In the genomic region with DNA sequence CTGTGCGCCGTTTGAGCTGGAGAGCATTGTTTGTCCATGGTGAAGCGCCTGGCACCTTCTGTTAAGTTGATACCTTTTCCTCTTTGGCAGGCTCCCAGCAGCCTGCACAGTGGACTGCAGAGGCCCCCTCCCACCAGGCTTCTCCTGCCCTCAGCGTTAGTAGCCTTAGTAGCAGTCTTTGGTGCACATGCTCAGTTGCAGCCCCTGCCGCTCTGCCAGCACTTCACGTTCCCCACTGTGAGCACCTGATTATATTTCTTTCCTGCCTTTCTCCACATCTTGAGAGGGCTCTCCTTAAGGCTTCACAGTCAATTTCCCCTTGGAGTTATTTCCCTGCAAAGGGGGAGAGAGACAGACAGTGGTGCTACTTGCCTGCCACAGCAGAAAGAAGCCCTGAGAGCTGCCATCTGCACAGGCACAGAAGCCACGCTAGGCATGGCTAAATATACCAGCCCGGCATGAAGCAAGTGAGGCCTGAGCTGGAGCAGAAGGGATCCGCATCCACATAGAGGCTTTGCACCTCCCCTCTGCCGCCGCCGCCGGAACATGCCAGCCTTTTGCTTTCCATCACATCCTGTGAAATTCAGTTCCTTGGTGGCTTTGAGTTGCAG, we compare ENCODE assay signal across 9 mouse cellular contexts.
DNase-seq lines count a peak whose midpoint lies in the region; ATAC-seq lines count a peak whose summit lies in the region.
"Had no signal": no experiment of that assay in that cellular context is flagged by ENCODE, and none has a peak within 500 bp of the region (broad histone marks: within the 10 kb centered on the region; RNA-seq: fewer than 3 reads in every experiment).

No protein-coding gene starts in this region.

- peaks cover 18% of the 10 kb centered on the region for H3K4me1 ChIP-seq in heart, embryonic 15.5 days (replicated peaks)
- H3K4me1 ChIP-seq in heart, embryonic 11.5 days (ENCODE audit: control insufficient read depth, insufficient read depth, low read length): peaks cover 15% of the 10 kb centered on the region

- peak; percentile 67 for DNase-seq in cerebellum, adult 9-10 months
- DNase-seq in layer of hippocampus, adult 8-10 months (ENCODE audit: low spot score in 2 of 2): peak; percentile 28 to 30
- DNase-seq in lung, postnatal 36 days: peak; percentile 75
- no peak for DNase-seq in adrenal gland, adult 18-20 months (ENCODE audit: low spot score in 2 of 2)
- no peak for DNase-seq in c-Kit-positive CD71-positive TER-119-positive erythroid progenitor cells, embryonic 14.5 days (ENCODE audit: low spot score)
- no peak for DNase-seq in adrenal gland, postnatal 14 days
- DNase-seq: kidney, adult 9 months had no signal

- no peak overlapping the region for H3K9ac ChIP-seq in heart, embryonic 15.5 days
- no peak overlapping the region for H3K9ac ChIP-seq in heart, embryonic 11.5 days (ENCODE audit: low read depth, low read length)

- no peaks in the 10 kb centered on the region for H3K27me3 ChIP-seq in heart, embryonic 15.5 days
- H3K27me3 ChIP-seq in heart, embryonic 11.5 days (ENCODE audit: control insufficient read depth, insufficient read depth, low read length): no peaks in the 10 kb centered on the region

- H3K9me3 ChIP-seq in heart, embryonic 15.5 days (replicated peaks): no peaks in the 10 kb centered on the region
- H3K9me3 ChIP-seq in heart, embryonic 11.5 days (replicated peaks; ENCODE audit: control insufficient read depth, low read length): no peaks in the 10 kb centered on the region

- H3K4me3 ChIP-seq in heart, embryonic 15.5 days: no peak overlapping the region
- H3K4me3 ChIP-seq in heart, embryonic 11.5 days (ENCODE audit: low read depth, low read length): no peak overlapping the region

- ATAC-seq in heart, embryonic 15.5 days (replicated peaks; ENCODE audit: insufficient number of reproducible peaks, insufficient read depth, low FRiP score, low read depth): peak; percentile 62
- ATAC-seq in heart, embryonic 11.5 days (replicated peaks; ENCODE audit: insufficient number of reproducible peaks, low FRiP score, low TSS enrichment): no peak

- H3K27ac ChIP-seq in heart, embryonic 15.5 days: peak overlapping the region; percentile 64
- H3K27ac ChIP-seq in heart, embryonic 11.5 days (ENCODE audit: low read depth, low read length): no peak overlapping the region

- WGBS in heart, embryonic 15.5 days: 50% methylated on average over 13 of the region's 13 CpGs
- 72% methylated on average over 13 of the region's 13 CpGs for WGBS in heart, embryonic 11.5 days (ENCODE audit: insufficient replicate concordance)

- H3K4me2 ChIP-seq in heart, embryonic 15.5 days: no peak overlapping the region
- no peak overlapping the region for H3K4me2 ChIP-seq in heart, embryonic 11.5 days

- no peaks in the 10 kb centered on the region for H3K36me3 ChIP-seq in heart, embryonic 15.5 days
- H3K36me3 ChIP-seq in heart, embryonic 11.5 days (ENCODE audit: control insufficient read depth, insufficient read depth, low read length): no peaks in the 10 kb centered on the region; the same call in 1 of the 2 replicates

Comparison
In these comparisons a context has a peak if more than half of its experiments do, and no peak if none do; other contexts are left out.
1. DNase-seq: peak in cerebellum, adult 9-10 months (single experiment), layer of hippocampus, adult 8-10 months (2 of 2) and lung, postnatal 36 days (single experiment); none in adrenal gland, adult 18-20 months (0 of 2), c-Kit-positive CD71-positive TER-119-positive erythroid progenitor cells, embryonic 14.5 days (single experiment) and adrenal gland, postnatal 14 days (single experiment).